20 mouse cellular contexts compared by ENCODE assay signal in the genomic region with DNA sequence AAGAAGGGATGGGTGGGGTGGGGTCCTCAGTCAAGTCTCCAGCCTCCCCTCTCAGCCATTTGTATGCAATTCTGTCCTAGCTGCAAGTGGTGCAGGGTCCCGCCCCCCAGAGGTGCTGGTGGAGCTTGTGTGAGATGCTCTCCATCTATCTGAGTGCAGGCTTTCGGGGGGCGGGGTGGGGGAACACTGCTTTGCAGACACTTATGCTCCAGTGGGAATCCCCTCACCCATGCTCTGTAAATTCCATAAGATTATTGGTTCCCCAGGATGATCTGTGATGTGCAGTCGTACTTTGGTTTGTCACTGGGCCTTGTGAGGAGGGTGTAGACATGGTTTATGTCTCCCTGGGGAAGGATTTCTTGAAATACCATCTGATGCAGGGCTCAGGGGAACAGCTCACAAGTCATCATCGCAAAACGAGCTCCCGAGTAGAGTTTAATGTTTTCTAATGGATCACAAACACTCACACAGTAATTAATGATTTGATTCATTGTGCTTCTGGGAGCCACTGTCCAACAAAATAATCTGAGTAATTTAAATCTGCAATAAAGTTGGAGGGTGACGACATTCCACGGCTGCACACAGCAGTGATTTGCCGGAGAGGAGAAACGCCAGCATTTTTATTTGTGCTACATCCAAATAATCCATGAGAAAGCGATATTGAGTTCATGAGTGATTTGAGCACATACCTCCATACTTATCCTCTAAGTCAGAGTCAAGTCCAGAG.
DNase-seq lines count a peak whose midpoint lies in the region; ATAC-seq and TF ChIP-seq lines count a peak whose summit lies in the region.
"Had no signal": no experiment of that assay in that cellular context is flagged by ENCODE, and none has a peak within 500 bp of the region (broad histone marks: within the 10 kb centered on the region; RNA-seq: fewer than 3 reads in every experiment).

No protein-coding gene starts in this region.

- H3K4me3 ChIP-seq in kidney, embryonic 15.5 days (replicated peaks) = no peak overlapping the region
- H3K4me3 ChIP-seq in neural tube, embryonic 13.5 days = no peak overlapping the region
- H3K4me3 ChIP-seq in lung, postnatal 0 days (ENCODE audit: low read depth, low read length) = no peak overlapping the region
- H3K4me3 ChIP-seq: embryonic facial prominence, embryonic 12.5 days; forebrain, embryonic 15.5 days; midbrain, embryonic 13.5 days; myocyte had no signal

- H3K4me2 ChIP-seq in kidney, embryonic 15.5 days = no peak overlapping the region
- peak overlapping the region; percentile 11 for H3K4me2 ChIP-seq in neural tube, embryonic 13.5 days
- H3K4me2 ChIP-seq in lung, postnatal 0 days (replicated peaks; ENCODE audit: low read depth, low read length) = no peak overlapping the region
- H3K4me2 ChIP-seq: embryonic facial prominence, embryonic 12.5 days; forebrain, embryonic 15.5 days; liver, embryonic 11.5 days; midbrain, embryonic 13.5 days had no signal

- WGBS in kidney, embryonic 15.5 days = 41% methylated on average over 12 of the region's 12 CpGs
- 34% methylated on average over 12 of the region's 12 CpGs for WGBS in neural tube, embryonic 13.5 days
- 58% methylated on average over 12 of the region's 12 CpGs for WGBS in lung, postnatal 0 days

- TF ChIP-seq CTCF in lung, postnatal 0 days (IDR thresholded peaks at IDR 0.05) = no peak

- TF ChIP-seq EP300 in lung, postnatal 0 days (IDR thresholded peaks at IDR 0.05) = no peak

- H3K27ac ChIP-seq in kidney, embryonic 15.5 days = no peak overlapping the region
- peak overlapping the region; percentile 42; the same call in 1 of the 2 replicates for H3K27ac ChIP-seq in neural tube, embryonic 13.5 days (replicated peaks)
- H3K27ac ChIP-seq in lung, postnatal 0 days (ENCODE audit: low read length) = no peak overlapping the region
- H3K27ac ChIP-seq: embryonic facial prominence, embryonic 12.5 days; forebrain, embryonic 15.5 days; midbrain, embryonic 13.5 days had no signal

- peak; percentile 63 for ATAC-seq in kidney, embryonic 15.5 days (replicated peaks; ENCODE audit: low FRiP score)
- peak; percentile 90 for ATAC-seq in neural tube, embryonic 13.5 days (ENCODE audit: low read depth)
- ATAC-seq in lung, postnatal 0 days = no peak
- ATAC-seq: CD4-positive, CD25-positive, alpha-beta regulatory T cell, adult 4 months; forebrain, embryonic 15.5 days; midbrain, embryonic 13.5 days had no signal

- H3K9me3 ChIP-seq in kidney, embryonic 15.5 days (replicated peaks) = no peaks in the 10 kb centered on the region
- H3K9me3 ChIP-seq in neural tube, embryonic 13.5 days = no peaks in the 10 kb centered on the region
- no peaks in the 10 kb centered on the region for H3K9me3 ChIP-seq in lung, postnatal 0 days (ENCODE audit: low read length)
- H3K9me3 ChIP-seq: embryonic facial prominence, embryonic 12.5 days; forebrain, embryonic 15.5 days; G1E; midbrain, embryonic 13.5 days had no signal

- no peak overlapping the region for H3K9ac ChIP-seq in kidney, embryonic 15.5 days
- no peak overlapping the region for H3K9ac ChIP-seq in neural tube, embryonic 13.5 days
- no peak overlapping the region for H3K9ac ChIP-seq in lung, postnatal 0 days (replicated peaks; ENCODE audit: low read depth)
- H3K9ac ChIP-seq: embryonic facial prominence, embryonic 12.5 days; forebrain, embryonic 15.5 days; midbrain, embryonic 13.5 days had no signal

- peak; percentile 6 for DNase-seq in embryo, embryonic 11 days
- no peak for DNase-seq in embryo, embryonic 10 days (ENCODE audit: low spot score)
- peak; percentile 3 for DNase-seq in kidney, adult 9 months
- DNase-seq in kidney, adult 18-20 months = no peak
- DNase-seq in urinary bladder, postnatal 36 days (ENCODE audit: low spot score in 2 of 2) = no peak
- DNase-seq in lung, postnatal 0 days (ENCODE audit: low spot score) = no peak
- DNase-seq: cerebellum, postnatal 25 days; heart, adult 18-20 months; lung, adult 2 months; lung, postnatal 4 days; thymus, postnatal 25 days had no signal

- no peaks in the 10 kb centered on the region for H3K36me3 ChIP-seq in kidney, embryonic 15.5 days
- no peaks in the 10 kb centered on the region for H3K36me3 ChIP-seq in neural tube, embryonic 13.5 days
- H3K36me3 ChIP-seq in lung, postnatal 0 days (ENCODE audit: insufficient read depth, low read length) = no peaks in the 10 kb centered on the region
- H3K36me3 ChIP-seq: embryonic facial prominence, embryonic 12.5 days; forebrain, embryonic 15.5 days; G1E; midbrain, embryonic 13.5 days had no signal

- peaks cover 2% of the 10 kb centered on the region; the same call in 1 of the 2 replicates for H3K4me1 ChIP-seq in kidney, embryonic 15.5 days
- H3K4me1 ChIP-seq in neural tube, embryonic 13.5 days (replicated peaks) = peaks cover 30% of the 10 kb centered on the region
- no peaks in the 10 kb centered on the region for H3K4me1 ChIP-seq in lung, postnatal 0 days (ENCODE audit: insufficient read depth, low read depth, low read length)
- H3K4me1 ChIP-seq: embryonic facial prominence, embryonic 12.5 days; forebrain, embryonic 15.5 days; midbrain, embryonic 13.5 days had no signal

- H3K27me3 ChIP-seq in kidney, embryonic 15.5 days = 0 out of 2 replicates have a peak, but pooled peaks cover 3% of the 10 kb centered on the region
- H3K27me3 ChIP-seq in neural tube, embryonic 13.5 days = no peaks in the 10 kb centered on the region; the same call in 1 of the 2 replicates
- no peaks in the 10 kb centered on the region for H3K27me3 ChIP-seq in lung, postnatal 0 days (replicated peaks; ENCODE audit: insufficient read depth, low read length)
- H3K27me3 ChIP-seq: embryonic facial prominence, embryonic 12.5 days; forebrain, embryonic 15.5 days; midbrain, embryonic 13.5 days had no signal

Comparison
In these comparisons a context has a peak if more than half of its experiments do, and no peak if none do; other contexts are left out.
1. DNase-seq: peak in embryo, embryonic 11 days (single experiment) and kidney, adult 9 months (single experiment); none in embryo, embryonic 10 days (single experiment), kidney, adult 18-20 months (single experiment), urinary bladder, postnatal 36 days (0 of 2) and lung, postnatal 0 days (single experiment).